Mouse (Mus musculus): ENCODE results near the gene Inpp4b.

GRCm38 (mm10) chr8:81736103-81736502 is 393.7 kb downstream of the Inpp4b start:
- no peak for TF ChIP-seq CTCF (IDR thresholded peaks at IDR 0.05; ENCODE audit: borderline replicate concordance, extremely low read depth, insufficient read depth, insufficient read length)
- TF ChIP-seq POLR2A (IDR thresholded peaks at IDR 0.05; ENCODE audit: borderline replicate concordance, extremely low read depth, insufficient read depth, insufficient read length, poor library complexity, severe bottlenecking) = no peak
